Mouse (Mus musculus) granulocyte monocyte progenitor cell, adult 5-6 weeks (primary cell): Measurements from ENCODE around the gene Rom1. TPM values are rescaled to one million over a fixed set of nuclear protein-coding genes. Genes with fewer than 3 reads are reported as not detected.
A peak's percentile ranks its signal among the peaks of the same experiment; 100 is the strongest.
"Not testable (repeated sequence)": the region's sequence is repeated elsewhere in the genome, so short reads cannot be mapped to it uniquely, and the experiment has no call there.

Source experiments
- ATAC-seq: replicated peaks from 2 replicates; pipeline ENCODE4 v1.8.0; 2016; ENCODE audit warnings: mild to moderate bottlenecking, moderate TSS enrichment, inconsistent platforms; ENCODE audit not compliant: poor library complexity, severe bottlenecking
- total RNA-seq, 2 experiments: library from RNA; stranded (forward) in 1 of 2; stranded (reverse) in 1 of 2; fragments of 200-712, 200-1000 nt in 1 of 2; fragments of >200 nt in 1 of 2; fragmentation: Nextera tagmentation in 1 of 2; gene quantifications; 2 replicates each; pipeline ENCODE4 v1.2.3; 2014 to 2017

Rom1 gene
- total RNA-seq, 2 experiments from 2014 or later, result 0.52 to 2.9 TPM

- no peak for ATAC-seq
These were observed 30.1 kb downstream of the Rom1 start for GRCm38 (mm10) chr19:8899079-8899478.

GRCm38 (mm10) chr19:8898576-8898975 lies 30.6 kb downstream of the Rom1 start:
- no peak for ATAC-seq

- ATAC-seq, result peak; percentile 96
These were observed 31.2 kb downstream of the Rom1 start, which contains the start of gene Ganab for GRCm38 (mm10) chr19:8897865-8898495. TSS of gene Ganab (plus strand) at chr19:8898071.

GRCm38 (mm10) chr19:8897211-8897864 lies 31.8 kb downstream of the Rom1 start:
- ATAC-seq, result not testable (repeated sequence)

GRCm38 (mm10) chr19:8896231-8896630 lies 32.9 kb downstream of the Rom1 start:
- ATAC-seq, result not testable (repeated sequence)

GRCm38 (mm10) chr19:8895397-8895960 lies 33.7 kb downstream of the Rom1 start:
- ATAC-seq, result no peak

- peak; percentile 67 for ATAC-seq
These were observed 36.1 kb downstream of the Rom1 start, which contains the start of gene Ints5 for GRCm38 (mm10) chr19:8892829-8893766. TSS of gene Ints5 (plus strand) at chr19:8893005.

GRCm38 (mm10) chr19:8888511-8889385 lies 40.4 kb downstream of the Rom1 start, which contains the start of the genes 1810009A15Rik and Gm49416:
TSS of gene 1810009A15Rik (plus strand) at chr19:8888853.
TSS of gene Gm49416 (plus strand) at chr19:8888926.
- ATAC-seq, result peak; percentile 87

- ATAC-seq, result no peak
These were observed 41.3 kb downstream of the Rom1 start for GRCm38 (mm10) chr19:8887585-8888463.

- ATAC-seq, result no peak
These were observed 42.1 kb downstream of the Rom1 start for GRCm38 (mm10) chr19:8886916-8887584.

- ATAC-seq, result no peak
These were observed 45.5 kb downstream of the Rom1 start, which contains the start of the genes Lbhd1 and Gm49403 for GRCm38 (mm10) chr19:8883616-8884015. TSS of gene Lbhd1 (plus strand) at chr19:8883732. TSS of gene Gm49403 (plus strand) at chr19:8883930.

GRCm38 (mm10) chr19:8881034-8881392 lies 48.1 kb downstream of the Rom1 start:
- ATAC-seq, result peak; percentile 6; the same call in 1 of the 2 replicates

GRCm38 (mm10) chr19:8880311-8881033 lies 48.7 kb downstream of the Rom1 start, which contains the start of gene Uqcc3:
TSS of gene Uqcc3 (minus strand) at chr19:8880923.
- ATAC-seq, result peak; percentile 94
